Mouse (Mus musculus) midbrain, postnatal 0 days (tissue): ENCODE measurements around the gene Nadsyn1. TPM values are rescaled to one million over a fixed set of nuclear protein-coding genes. Genes with fewer than 3 reads are reported as not detected.

Experiments used
- ATAC-seq: fragments of 200-750 bp; cut with Nextera tagmentation; 2 replicates; pipeline ENCODE4 v1.8.0; 2017; ENCODE audit warnings: moderate number of reproducible peaks, mild to moderate bottlenecking, moderate TSS enrichment, moderate library complexity; ENCODE audit not compliant: low FRiP score
- DNase-seq: peaks from one replicate; pipeline ENCODE4 v3.0.0-alpha.2; 2015; ENCODE audit warnings: low spot score
- H3K27ac ChIP-seq: fragments of 300-500 bp; sonication (generic); 2 replicates; pipeline ENCODE4 v1.5.1; 2014; ENCODE audit warnings: low read depth, mild to moderate bottlenecking, low read length, mixed read lengths
- H3K27me3 ChIP-seq: fragments of 300-500 bp; sonication (generic); 2 replicates; pipeline ENCODE4 v1.6.1; 2014; ENCODE audit warnings: low read length, control low read depth, mixed read lengths; ENCODE audit not compliant: insufficient read depth
- H3K36me3 ChIP-seq: fragments of 300-500 bp; sonication (generic); 2 replicates; pipeline ENCODE4 v1.6.1; 2014; ENCODE audit warnings: low read length, control low read depth, mixed read lengths; ENCODE audit not compliant: insufficient read depth
- H3K4me1 ChIP-seq: fragments of 300-500 bp; sonication (generic); 2 replicates; pipeline ENCODE4 v1.6.1; 2014; ENCODE audit warnings: mild to moderate bottlenecking, control low read depth, antibody characterized with exemption, low read length, mixed read lengths; ENCODE audit not compliant: insufficient read depth
- H3K4me2 ChIP-seq: fragments of 300-500 bp; sonication (generic); 2 replicates; pipeline ENCODE4 v1.6.1; 2014; ENCODE audit warnings: low read depth, mild to moderate bottlenecking, low read length, mixed read lengths; ENCODE audit not compliant: poor library complexity, severe bottlenecking
- H3K4me3 ChIP-seq: fragments of 300-500 bp; sonication (generic); 2 replicates; pipeline ENCODE4 v1.5.1; 2014; ENCODE audit warnings: low read depth, mild to moderate bottlenecking, low read length, moderate library complexity
- H3K9ac ChIP-seq: fragments of 300-500 bp; sonication (generic); replicated peaks from 2 replicates; pipeline ENCODE4 v1.6.1; 2014; ENCODE audit warnings: mild to moderate bottlenecking, low read length, moderate library complexity, mixed read lengths; ENCODE audit not compliant: poor library complexity, severe bottlenecking
- H3K9me3 ChIP-seq: fragments of 300-500 bp; sonication (generic); 2 replicates; pipeline ENCODE4 v1.6.1; 2016; ENCODE audit warnings: low read length, control low read depth
- CTCF ChIP-seq: IDR thresholded peaks from 2 replicates; pipeline ENCODE4 v1.5.1; 2016; ENCODE audit warnings: antibody characterized with exemption, mild to moderate bottlenecking
- WGBS: fragments of 180-500 bp; shearing (Covaris S2); extraction: QIAGEN DNeasy Blood & Tissue Kit; methylation state at CpG from one replicate; pipeline ENCODE4 v1.1.7; 2014; 5-methylcytosine and 5-hydroxymethylcytosine counted together
- polyA plus RNA-seq: library from polyadenylated mRNA; unstranded; fragments of >200 nt; fragmentation: Nextera tagmentation; extraction: Ambion mirVana; gene quantifications from 2 replicates; pipeline ENCODE4 v1.2.1, GENCODE M21; 2015
- total RNA-seq: library from RNA; depleted of rRNA; stranded (reverse); fragments of >200 nt; gene quantifications from 2 replicates; pipeline ENCODE4 v1.2.3, GENCODE M21; 2014

Nadsyn1 gene
- total and polyA plus RNA-seq, 2 experiments from 2014 or later: 3.5 to 6.9 TPM

GRCm38 (mm10) chr7:143798783-143799182, 23.9 kb downstream of the Nadsyn1 start:
- TF ChIP-seq CTCF: no peak
- Histone ChIP-seq H3K4me1 (no peaks in the 10 kb centered on the region), H3K36me3 (peaks cover 48% of the 10 kb centered on the region), H3K4me3 (no peak overlapping the region), H3K27ac (no peak overlapping the region), H3K9ac (no peak overlapping the region), H3K27me3 (no peaks in the 10 kb centered on the region), H3K9me3 (no peaks in the 10 kb centered on the region), H3K4me2 (no peak overlapping the region)
- ATAC-seq (no peak), DNase-seq (no peak)
- WGBS: 85% methylated on average over 4 of the region's 4 CpGs

DNA sequence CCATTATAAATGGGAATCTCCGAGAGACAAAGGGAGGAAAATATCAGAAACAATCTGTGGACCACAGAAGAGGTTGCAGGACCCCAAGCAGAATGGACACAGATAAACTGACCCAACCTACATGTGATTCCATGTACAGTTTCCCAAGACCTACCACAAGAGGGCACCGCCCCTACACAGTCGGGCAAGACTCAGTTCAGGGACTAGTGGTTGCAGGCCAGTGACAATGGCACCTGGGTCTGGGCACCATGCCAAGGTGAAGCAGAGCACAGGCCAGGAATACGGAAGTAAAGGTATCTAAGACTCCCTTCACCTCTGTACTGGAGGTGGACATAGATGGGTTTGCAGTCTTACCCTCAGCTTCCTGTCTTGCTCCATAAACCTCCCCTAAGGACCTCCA, 29.5 kb downstream of the Nadsyn1 start:
- no peaks in the 10 kb centered on the region for H3K9me3 ChIP-seq
- no peak overlapping the region for H3K4me3 ChIP-seq
- no peaks in the 10 kb centered on the region for H3K4me1 ChIP-seq
- H3K4me2 ChIP-seq: no peak overlapping the region
- 54% methylated on average over 4 of the region's 4 CpGs for WGBS
- ATAC-seq (no peak), DNase-seq (peak; percentile 14)
- H3K27me3 ChIP-seq: no peaks in the 10 kb centered on the region
- H3K9ac ChIP-seq: no peak overlapping the region
- H3K36me3 ChIP-seq: peaks cover 18% of the 10 kb centered on the region
- peak; percentile 60 for TF ChIP-seq CTCF
- H3K27ac ChIP-seq: no peak overlapping the region

GRCm38 (mm10) chr7:143792336-143792985, 30.2 kb downstream of the Nadsyn1 start:
- Histone ChIP-seq H3K4me3 (no peak overlapping the region), H3K4me2 (no peak overlapping the region), H3K9me3 (no peaks in the 10 kb centered on the region), H3K36me3 (peaks cover 12% of the 10 kb centered on the region), H3K9ac (no peak overlapping the region), H3K27ac (no peak overlapping the region), H3K4me1 (no peaks in the 10 kb centered on the region), H3K27me3 (no peaks in the 10 kb centered on the region)
- ATAC-seq: no peak
- DNase-seq: no peak
- TF ChIP-seq CTCF: no peak
- 77% methylated on average over 6 of the region's 6 CpGs for whole genome bisulfite sequencing

- H3K4me1 ChIP-seq: peaks cover 18% of the 10 kb centered on the region
- DNase-seq (peak; percentile 88), ATAC-seq (peak; percentile 88)
- 2% methylated on average over 18 of the region's 21 CpGs for WGBS
- H3K4me3 ChIP-seq: peak within 1 kb of the TSS; percentile 54
- no peaks in the 10 kb centered on the region for H3K9me3 ChIP-seq
- no peak for TF ChIP-seq CTCF
- peaks cover 14% of the 10 kb centered on the region for H3K36me3 ChIP-seq
- H3K9ac ChIP-seq: peak within 1 kb of the TSS; percentile 68
- H3K27me3 ChIP-seq: no peaks in the 10 kb centered on the region
- H3K27ac ChIP-seq: peak within 1 kb of the TSS; percentile 60
- peak within 1 kb of the TSS; percentile 79 for H3K4me2 ChIP-seq
Observed at GRCm38 (mm10) chr7:143783996-143784829, 38.4 kb downstream of the Nadsyn1 start, which contains the start of gene Mrgpre. Gene Mrgpre, minus strand, starts transcription at chr7:143784500.

DNA sequence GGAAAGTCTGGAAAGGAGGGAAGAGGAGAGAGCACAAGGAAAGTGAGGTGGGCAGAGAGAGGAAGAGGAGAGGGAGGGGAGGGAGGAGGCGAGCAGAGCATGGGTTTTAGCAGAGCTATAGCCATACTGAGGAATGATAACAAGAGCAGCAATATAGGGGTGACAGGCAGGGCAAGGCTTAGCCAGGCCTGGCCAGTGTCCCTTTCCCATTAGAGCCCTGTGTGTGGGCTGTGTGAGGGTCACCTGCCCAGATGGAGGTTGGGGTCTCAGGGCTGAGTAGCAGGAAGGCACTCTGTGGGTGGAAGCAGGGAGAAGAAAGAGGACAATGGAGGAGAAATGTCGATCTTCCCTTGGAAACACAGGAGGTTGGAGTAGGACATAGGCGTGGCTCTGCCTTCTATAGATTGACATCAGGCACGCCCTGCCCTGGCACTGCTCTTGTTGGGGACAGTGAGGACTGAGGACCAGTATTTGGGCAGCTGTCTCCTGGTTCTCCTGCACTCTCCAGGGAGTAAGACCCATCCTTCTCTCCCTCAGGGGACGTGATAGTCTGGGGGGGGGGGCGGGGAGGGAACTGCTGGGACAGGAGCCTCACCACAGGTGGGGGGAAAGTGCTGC, 39.2 kb downstream of the Nadsyn1 start:
- no peak for DNase-seq
- WGBS: 15% methylated on average over 5 of the region's 6 CpGs
- Histone ChIP-seq H3K36me3 (peaks cover 19% of the 10 kb centered on the region), H3K4me1 (peaks cover 18% of the 10 kb centered on the region), H3K4me2 (peak overlapping the region; percentile 79), H3K27me3 (no peaks in the 10 kb centered on the region), H3K9me3 (no peaks in the 10 kb centered on the region), H3K27ac (peak overlapping the region; percentile 60), H3K4me3 (peak overlapping the region; percentile 54), H3K9ac (peak overlapping the region; percentile 68)
- ATAC-seq: peak; percentile 57
- TF ChIP-seq CTCF: no peak
